Mouse (Mus musculus) cerebellum, postnatal 25 days (tissue): ENCODE measurements at regions not wholly inside any gene's neighbourhood (a gene's known extent, or its start where the extent isn't known, plus 50 kb on each side); places are given as distances from the start of the nearest gene placed in this dataset.

ENCODE experiments used
- DNase-seq, 2 experiments: peaks; one replicate each; pipeline ENCODE4 v3.0.0; 2021; ENCODE audit warnings: mixed read lengths in 2 of 2

- DNase-seq: no peak
Observed at GRCm38 (mm10) chr5:141138771-141139360, 102.4 kb upstream of the Sdk1 start.

- no peak for DNase-seq
Observed at GRCm38 (mm10) chr5:141139361-141139912, 101.9 kb upstream of the Sdk1 start.

GRCm38 (mm10) chr5:141160391-141160790, 80.9 kb upstream of the Sdk1 start:
- DNase-seq: no peak

- no peak for DNase-seq
Observed at GRCm38 (mm10) chr5:141160956-141161355, 80.3 kb upstream of the Sdk1 start.

- no peak for DNase-seq
Observed at GRCm38 (mm10) chr5:141182442-141182841, 58.8 kb upstream of the Sdk1 start.

GRCm38 (mm10) chr5:141189033-141189432, 52.3 kb upstream of the Sdk1 start:
- DNase-seq: no peak
